Mouse (Mus musculus) myocyte (in vitro differentiated cells): ENCODE results near the gene Gm20388. TPM values are rescaled to one million over a fixed set of nuclear protein-coding genes. Genes with fewer than 3 reads are reported as not detected.

Source experiments
- H3K27me3 ChIP-seq: one replicate; pipeline ENCODE4 v1.6.1; 2011; ENCODE audit not compliant: control insufficient read depth, insufficient read depth, insufficient read length
- H3K36me3 ChIP-seq: one replicate; pipeline ENCODE4 v1.6.1; 2011; ENCODE audit not compliant: control insufficient read depth, insufficient read depth
- H3K4me2 ChIP-seq: one replicate; pipeline ENCODE4 v1.6.1; 2011; ENCODE audit warnings: low read depth, control low read depth
- H3K4me3 ChIP-seq: one replicate; pipeline ENCODE4 v1.5.1; 2011; ENCODE audit warnings: mild to moderate bottlenecking, control low read depth, moderate library complexity
- H3K79me2 ChIP-seq: one replicate; pipeline ENCODE4 v1.6.1; 2011; ENCODE audit not compliant: control insufficient read depth, insufficient read depth
- H3ac ChIP-seq: one replicate; pipeline ENCODE4 v1.6.1; 2011; ENCODE audit not compliant: control insufficient read depth, insufficient read length
- CEBPB ChIP-seq: IDR thresholded peaks from 2 replicates; pipeline ENCODE4 v1.6.1; 2011; ENCODE audit warnings: mild to moderate bottlenecking, moderate library complexity; ENCODE audit not compliant: poor library complexity, insufficient read depth, severe bottlenecking
- E2F4 ChIP-seq: IDR thresholded peaks from one replicate; pipeline ENCODE4 v1.6.1; 2011; ENCODE audit warnings: mild to moderate bottlenecking, control low read depth, moderate library complexity; ENCODE audit not compliant: insufficient read depth
- MAX ChIP-seq: IDR thresholded peaks from one replicate; pipeline ENCODE4 v1.6.1; 2011; ENCODE audit warnings: low read depth, mild to moderate bottlenecking, control low read depth
- MYOD1 ChIP-seq, 3 experiments: IDR thresholded peaks; one replicate each; pipeline ENCODE4 v1.6.1; 2011; ENCODE audit warnings: control low read depth in 2 of 3, low read depth in 2 of 3, mild to moderate bottlenecking in 2 of 3, moderate library complexity in 1 of 3; ENCODE audit not compliant: insufficient read length in 2 of 3, control insufficient read depth in 1 of 3
- MYOG ChIP-seq, 3 experiments: IDR thresholded peaks; one replicate each; pipeline ENCODE4 v1.6.1; 2011; ENCODE audit warnings: control low read depth in 2 of 3, low read depth in 2 of 3, mild to moderate bottlenecking in 2 of 3; ENCODE audit not compliant: insufficient read length in 2 of 3, control insufficient read depth in 1 of 3, insufficient read depth in 1 of 3
- POLR2A ChIP-seq: IDR thresholded peaks from one replicate; pipeline ENCODE4 v1.6.1; 2011; ENCODE audit warnings: low read depth, mild to moderate bottlenecking, control low read depth, moderate library complexity; ENCODE audit not compliant: insufficient read length
- POLR2AphosphoS2 ChIP-seq: IDR thresholded peaks from one replicate; pipeline ENCODE4 v1.6.1; 2011; ENCODE audit warnings: low read depth, control low read depth; ENCODE audit not compliant: insufficient read length
- REST ChIP-seq: IDR thresholded peaks from one replicate; pipeline ENCODE4 v1.6.1; 2011; ENCODE audit warnings: mild to moderate bottlenecking, control low read depth, moderate library complexity; ENCODE audit not compliant: insufficient read depth, insufficient read length
- SRF ChIP-seq: IDR thresholded peaks from one replicate; pipeline ENCODE4 v1.6.1; 2011; ENCODE audit warnings: low read depth; ENCODE audit not compliant: control insufficient read depth, insufficient read length
- TCF12 ChIP-seq: IDR thresholded peaks from one replicate; pipeline ENCODE4 v1.6.1; 2011; ENCODE audit warnings: mild to moderate bottlenecking, control low read depth; ENCODE audit not compliant: poor library complexity, insufficient read depth, severe bottlenecking
- TCF3 ChIP-seq: IDR thresholded peaks from one replicate; pipeline ENCODE4 v1.6.1; 2011; ENCODE audit warnings: low read depth, control low read depth; ENCODE audit not compliant: insufficient read length
- USF1 ChIP-seq: IDR thresholded peaks from one replicate; pipeline ENCODE4 v1.6.1; 2011; ENCODE audit warnings: low read depth, mild to moderate bottlenecking, control low read depth, moderate library complexity
- polyA plus RNA-seq: library from polyadenylated mRNA; unstranded; fragments of >200 nt; fragmentation: generic; extraction: Trizol; gene quantifications from one replicate; pipeline ENCODE4 v1.2.1, GENCODE M21; 2012; ENCODE audit warnings: missing spikeins

Gene Gm20388
- polyA plus RNA-seq, 1 experiment: 15.3 TPM

DNA sequence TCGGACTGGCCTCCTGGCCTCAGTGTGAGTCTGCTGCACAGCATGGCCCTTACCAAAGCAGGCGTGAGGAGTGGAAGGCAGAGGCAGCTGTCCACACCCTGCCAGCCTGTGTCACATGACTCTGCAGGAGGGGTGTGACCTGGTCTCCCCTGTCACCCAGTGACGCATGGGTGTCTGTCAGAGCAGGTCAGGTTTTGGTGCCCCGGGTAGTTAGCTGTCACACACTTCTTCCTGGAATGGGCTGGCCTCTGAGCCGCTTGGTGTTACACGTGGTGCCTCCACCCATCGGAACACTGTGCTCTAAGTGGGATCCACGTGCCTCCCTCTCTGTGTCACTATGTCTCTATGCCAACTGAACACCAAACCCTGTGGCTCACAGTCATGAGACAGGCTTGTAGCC, 4355.2 kb downstream of the Gm20388 start:
- H3K79me2 ChIP-seq: peaks cover 39% of the 10 kb centered on the region
- H3K4me2 ChIP-seq: no peak overlapping the region
- H3ac ChIP-seq: no peak overlapping the region
- H3K27me3 ChIP-seq: no peaks in the 10 kb centered on the region
- TF ChIP-seq POLR2AphosphoS2 (no peak), POLR2A (peak; percentile 28), E2F4 (no peak), MAX (peak; percentile 18), MYOG (IDR thresholded peaks at IDR 0.05; ENCODE audit: control insufficient read depth in 1 of 3, insufficient read depth in 1 of 3, insufficient read length in 2 of 3, low read depth in 2 of 3) (peak; percentile 17 to 90 (median 36)), SRF (peak; percentile 57), TCF3 (no peak), REST (no peak), TCF12 (no peak), CEBPB (no peak), MYOD1 (IDR thresholded peaks at IDR 0.05; ENCODE audit: control insufficient read depth in 1 of 3, insufficient read length in 2 of 3, low read depth in 2 of 3) (peak in 2 of 3 experiments; percentile 50 to 92), USF1 (no peak)
- no peak overlapping the region for H3K4me3 ChIP-seq
- no peaks in the 10 kb centered on the region for H3K36me3 ChIP-seq

DNA sequence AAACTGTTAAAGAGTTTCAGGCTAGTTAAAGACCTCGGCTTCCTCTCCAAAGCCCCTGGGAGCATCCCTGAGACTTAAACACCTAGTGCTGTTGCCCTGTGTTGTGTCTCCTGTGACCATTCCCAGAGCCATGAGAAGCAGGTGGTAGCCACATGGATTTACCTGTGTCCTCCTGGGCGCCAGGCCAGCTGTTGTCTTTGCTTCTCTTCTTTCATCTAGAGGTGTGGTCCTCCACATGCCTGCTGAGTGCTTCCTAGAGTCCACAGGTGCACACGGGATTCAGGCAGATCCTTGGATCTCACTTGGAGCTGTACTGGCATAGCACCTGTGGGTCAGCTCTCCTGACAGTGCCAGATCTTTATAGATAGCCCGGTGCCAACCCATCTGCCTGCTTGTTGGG, 4356.6 kb downstream of the Gm20388 start:
- Histone ChIP-seq H3K4me2 (no peak overlapping the region), H3K36me3 (no peaks in the 10 kb centered on the region), H3ac (no peak overlapping the region), H3K27me3 (no peaks in the 10 kb centered on the region), H3K79me2 (peaks cover 38% of the 10 kb centered on the region), H3K4me3 (no peak overlapping the region)
- TF ChIP-seq MYOG (IDR thresholded peaks at IDR 0.05; ENCODE audit: control insufficient read depth in 1 of 3, insufficient read depth in 1 of 3, insufficient read length in 2 of 3, low read depth in 2 of 3) (no peak), E2F4 (no peak), USF1 (no peak), REST (no peak), TCF3 (no peak), MAX (no peak), MYOD1 (IDR thresholded peaks at IDR 0.05; ENCODE audit: control insufficient read depth in 1 of 3, insufficient read length in 2 of 3, low read depth in 2 of 3) (no peak), SRF (no peak), CEBPB (no peak), POLR2AphosphoS2 (no peak), POLR2A (no peak), TCF12 (no peak)

DNA sequence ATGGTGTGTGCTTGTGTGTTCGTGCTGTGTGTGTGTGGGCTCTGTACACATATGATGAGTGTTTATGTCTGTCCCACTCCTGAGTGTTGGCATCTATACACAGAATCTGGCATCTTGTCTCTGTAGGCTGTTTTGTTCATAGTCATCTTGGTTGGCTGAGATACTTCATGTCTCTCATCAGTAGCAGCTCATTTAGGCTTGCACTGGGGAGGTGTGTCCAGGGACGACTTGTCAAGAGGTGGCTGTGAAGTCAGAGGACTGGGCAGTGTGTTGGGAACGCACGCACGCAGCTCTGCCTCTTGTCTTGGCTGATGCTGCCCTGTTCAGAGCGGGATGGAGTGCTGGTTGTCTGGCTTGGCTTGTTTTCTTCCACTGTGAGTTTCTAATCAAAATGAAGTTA, 4359.9 kb downstream of the Gm20388 start:
- H3K4me3 ChIP-seq: no peak overlapping the region
- TF ChIP-seq MAX (no peak), REST (no peak), USF1 (no peak), POLR2A (no peak), MYOD1 (IDR thresholded peaks at IDR 0.05; ENCODE audit: control insufficient read depth in 1 of 3, insufficient read length in 2 of 3, low read depth in 2 of 3) (no peak), TCF3 (no peak), MYOG (IDR thresholded peaks at IDR 0.05; ENCODE audit: control insufficient read depth in 1 of 3, insufficient read depth in 1 of 3, insufficient read length in 2 of 3, low read depth in 2 of 3) (no peak), TCF12 (no peak), POLR2AphosphoS2 (no peak), SRF (no peak), CEBPB (no peak), E2F4 (no peak)
- peaks cover 46% of the 10 kb centered on the region for H3K79me2 ChIP-seq
- H3K27me3 ChIP-seq: no peaks in the 10 kb centered on the region
- no peak overlapping the region for H3ac ChIP-seq
- no peak overlapping the region for H3K4me2 ChIP-seq
- no peaks in the 10 kb centered on the region for H3K36me3 ChIP-seq

DNA sequence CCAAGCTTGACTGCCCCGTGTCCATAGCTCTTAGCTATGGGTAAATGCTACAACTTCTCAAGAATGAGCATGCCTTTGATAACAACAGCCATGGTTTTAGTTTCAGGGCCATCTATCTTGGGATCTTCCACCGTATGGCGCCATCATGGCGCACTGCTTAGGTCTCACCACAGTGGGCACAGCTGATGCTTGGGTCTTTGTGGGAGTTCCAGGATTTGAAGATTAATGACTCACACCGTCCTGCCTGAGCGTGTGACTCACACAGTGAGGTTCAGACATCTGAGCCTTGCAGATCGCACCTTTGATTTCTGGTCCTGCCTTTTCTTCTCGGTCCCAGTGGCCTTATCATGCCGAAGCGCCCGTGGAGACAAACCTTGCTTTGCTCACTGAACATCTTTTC, 4360.3 kb downstream of the Gm20388 start:
- Histone ChIP-seq H3K4me2 (peak overlapping the region; percentile 10), H3K27me3 (no peaks in the 10 kb centered on the region), H3ac (no peak overlapping the region), H3K79me2 (peaks cover 50% of the 10 kb centered on the region), H3K36me3 (no peaks in the 10 kb centered on the region), H3K4me3 (no peak overlapping the region)
- TF ChIP-seq TCF3: no peak
- TF ChIP-seq MYOD1 (IDR thresholded peaks at IDR 0.05; ENCODE audit: control insufficient read depth in 1 of 3, insufficient read length in 2 of 3, low read depth in 2 of 3): peak in 2 of 3 experiments; percentile 52 to 69
- peak; percentile 13 to 67 (median 35) for TF ChIP-seq MYOG (IDR thresholded peaks at IDR 0.05; ENCODE audit: control insufficient read depth in 1 of 3, insufficient read depth in 1 of 3, insufficient read length in 2 of 3, low read depth in 2 of 3)

DNA sequence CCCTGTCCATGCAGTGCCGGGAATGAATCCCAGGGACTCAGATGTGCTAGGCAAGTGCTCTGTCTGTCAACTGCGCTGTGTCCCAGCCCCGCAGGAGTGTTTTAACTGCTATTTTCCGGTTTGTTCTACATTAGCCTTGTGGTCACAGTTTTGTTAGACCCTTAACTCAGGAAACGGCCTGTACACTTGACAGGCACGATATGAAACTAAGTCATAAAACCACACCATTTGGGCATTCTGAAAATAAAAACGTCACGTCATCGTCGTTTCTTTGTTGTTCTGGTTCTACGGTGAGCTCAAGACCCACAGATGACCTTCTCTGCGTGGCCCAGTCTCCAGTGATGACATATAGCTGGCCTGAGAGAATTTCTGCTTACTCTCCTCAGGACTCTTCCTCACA, 4360.9 kb downstream of the Gm20388 start:
- no peak for TF ChIP-seq REST
- no peak for TF ChIP-seq MYOG (IDR thresholded peaks at IDR 0.05; ENCODE audit: control insufficient read depth in 1 of 3, insufficient read depth in 1 of 3, insufficient read length in 2 of 3, low read depth in 2 of 3)
- TF ChIP-seq POLR2AphosphoS2: no peak
- no peak for TF ChIP-seq CEBPB
- TF ChIP-seq E2F4: no peak
- TF ChIP-seq SRF: no peak
- no peak overlapping the region for H3K4me3 ChIP-seq

More for the DNA sequence above, 4360.9 kb downstream of the Gm20388 start:
- peaks cover 57% of the 10 kb centered on the region for H3K79me2 ChIP-seq
- no peak overlapping the region for H3ac ChIP-seq
- H3K27me3 ChIP-seq: no peaks in the 10 kb centered on the region
- H3K36me3 ChIP-seq: no peaks in the 10 kb centered on the region
- peak overlapping the region; percentile 10 for H3K4me2 ChIP-seq
